In the genomic region with DNA sequence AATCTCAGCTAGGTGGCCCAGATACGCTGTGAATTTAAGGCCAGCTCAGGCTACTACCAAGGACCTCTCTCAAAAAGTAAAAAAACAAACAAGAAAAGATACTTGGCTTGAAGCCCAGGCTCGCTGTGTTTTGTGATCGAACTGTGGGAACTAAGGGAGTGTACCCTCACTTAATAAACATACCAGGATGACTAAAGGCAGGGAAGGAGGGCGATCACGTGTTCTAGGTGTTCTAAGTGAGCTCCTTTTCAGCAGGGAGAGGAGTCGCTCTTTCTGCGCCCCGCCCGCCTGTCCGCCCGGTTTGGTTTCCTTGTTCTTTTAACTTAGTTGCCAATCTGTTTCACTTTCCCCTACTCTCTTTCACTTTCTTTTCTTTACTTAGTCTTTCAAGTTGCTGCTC, we compare ENCODE assay signal across 8 mouse cellular contexts. TPM values are rescaled to one million over a fixed set of nuclear protein-coding genes. Genes with fewer than 3 reads are reported as not detected.
A peak's percentile ranks its signal among the peaks of the same experiment; 100 is the strongest.
DNase-seq lines count a peak whose midpoint lies in the region; ATAC-seq and TF ChIP-seq lines count a peak whose summit lies in the region.

No protein-coding gene starts in this region.

- no peaks in the 10 kb centered on the region for H3K27me3 ChIP-seq in kidney, postnatal 0 days (ENCODE audit: insufficient read depth, low read length)

- 57% methylated on average over 11 of the region's 11 CpGs for WGBS in kidney, postnatal 0 days

- peaks cover 4% of the 10 kb centered on the region; the same call in 1 of the 2 replicates for H3K4me1 ChIP-seq in kidney, postnatal 0 days (replicated peaks; ENCODE audit: insufficient read depth, low read length)

- no peak overlapping the region for H3K4me3 ChIP-seq in kidney, postnatal 0 days (replicated peaks; ENCODE audit: low read depth, low read length)

- no peak overlapping the region for H3K9ac ChIP-seq in kidney, postnatal 0 days (ENCODE audit: low read depth, low read length)

- H3K4me2 ChIP-seq in kidney, postnatal 0 days (ENCODE audit: low read length), result peak overlapping the region; percentile 28; the same call in 1 of the 2 replicates

- no peak overlapping the region for H3K27ac ChIP-seq in kidney, postnatal 0 days

- peak; percentile 27 for DNase-seq in cerebellum, adult 9-10 months
- no peak for DNase-seq in cerebellum, postnatal 14 days
- peak; percentile 71 for DNase-seq in T-cell, adult 2 months (ENCODE audit: low spot score)
- DNase-seq in kidney, postnatal 0 days (ENCODE audit: low spot score), result no peak
- DNase-seq in right cerebral cortex, postnatal 14 days, result no peak
- DNase-seq in gastrocnemius, postnatal 10 days, result no peak
- no peak for DNase-seq in layer of hippocampus, postnatal 14 days (ENCODE audit: low spot score in 2 of 2)

- H3K36me3 ChIP-seq in kidney, postnatal 0 days (ENCODE audit: insufficient read depth, low read length), result no peaks in the 10 kb centered on the region

- H3K9me3 ChIP-seq in kidney, postnatal 0 days (replicated peaks; ENCODE audit: low read length), result no peaks in the 10 kb centered on the region

- TF ChIP-seq CTCF in kidney, postnatal 0 days (IDR thresholded peaks at IDR 0.05; ENCODE audit: low read depth), result no peak

- no peak for ATAC-seq in kidney, postnatal 0 days (replicated peaks; ENCODE audit: low FRiP score, low read depth)
- ATAC-seq in monocyte, adult 5-6 weeks (replicated peaks; ENCODE audit: insufficient number of reproducible peaks, low FRiP score, low TSS enrichment, poor library complexity, severe bottlenecking), result peak; percentile 67

RNA-seq across cellular contexts. Expression of a gene that starts 3.0 kb away (rescaled TPM):
- polyA plus RNA-seq in kidney, postnatal 0 days (2015; fragmentation: Nextera tagmentation; extraction: Ambion mirVana), result 9.2 and 11.7 TPM in 2 replicates
- 11.3 to 47.5 TPM (median 22.3 TPM) in 3 replicates for total RNA-seq in monocyte, adult 5-6 weeks (2017)
- total RNA-seq in gastrocnemius, postnatal 10 days (2021), result 1 to 10 TPM; 6.9 to 7.3 TPM
- total RNA-seq in layer of hippocampus, postnatal 14 days (2021), result 10 to 100 TPM; 26.8 to 31.2 TPM

RNA-seq across cellular contexts. Expression of a gene that starts 25.9 kb away (rescaled TPM):
- 8.3 and 8.4 TPM in 2 replicates for polyA plus RNA-seq in kidney, postnatal 0 days (2015; fragmentation: Nextera tagmentation; extraction: Ambion mirVana)
- 40.1 to 94.3 TPM (median 40.6 TPM) in 3 replicates for total RNA-seq in monocyte, adult 5-6 weeks (2017)
- total RNA-seq in gastrocnemius, postnatal 10 days (2021), result 10 to 100 TPM; 12.2 to 17.3 TPM
- 10 to 100 TPM; 24.7 to 25.0 TPM for total RNA-seq in layer of hippocampus, postnatal 14 days (2021)

Comparison
In these comparisons a context has a peak if more than half of its experiments do, and no peak if none do; other contexts are left out.
1. DNase-seq: peak in cerebellum, adult 9-10 months (single experiment) and T-cell, adult 2 months (single experiment); none in cerebellum, postnatal 14 days (0 of 2), kidney, postnatal 0 days (single experiment), right cerebral cortex, postnatal 14 days (single experiment), gastrocnemius, postnatal 10 days (single experiment) and layer of hippocampus, postnatal 14 days (0 of 2).